In the genomic region with DNA sequence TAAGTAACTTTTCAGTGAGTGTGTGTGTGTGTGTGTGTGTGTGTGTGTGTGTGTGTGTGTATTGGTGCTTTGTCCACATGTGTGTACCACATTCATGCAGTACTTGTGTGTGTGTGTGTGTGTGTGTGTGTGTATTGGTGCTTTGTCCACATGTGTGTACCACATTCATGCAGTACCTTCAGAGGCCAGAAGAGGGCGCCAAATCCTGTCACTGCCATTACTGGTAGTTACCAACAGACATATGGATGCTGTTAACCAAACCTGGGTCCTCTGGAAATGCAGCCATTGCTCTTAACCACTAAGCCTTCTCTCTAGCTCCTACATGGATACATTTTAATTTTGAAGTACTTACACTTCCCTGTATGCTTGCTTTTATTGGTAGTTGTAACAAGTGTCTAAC, we compare ENCODE assay signal across 12 mouse cellular contexts. TPM values are rescaled to one million over a fixed set of nuclear protein-coding genes. Genes with fewer than 3 reads are reported as not detected.
DNase-seq lines count a peak whose midpoint lies in the region; ATAC-seq and TF ChIP-seq lines count a peak whose summit lies in the region.
"Not testable (repeated sequence)": the region's sequence is repeated elsewhere in the genome, so short reads cannot be mapped to it uniquely, and the experiment has no call there.
"Had no signal": no experiment of that assay in that cellular context is flagged by ENCODE, and none has a peak within 500 bp of the region (broad histone marks: within the 10 kb centered on the region; RNA-seq: fewer than 3 reads in every experiment).

No protein-coding gene starts in this region.

- not testable (repeated sequence) for H3K27ac ChIP-seq in ES-Bruce4 (ENCODE audit: insufficient read depth, low read length); left cerebral cortex, adult 2 months

- peak; percentile 15 for TF ChIP-seq CTCF in ES-Bruce4 (IDR thresholded peaks at IDR 0.05; ENCODE audit: low read depth, low read length)
- peak; percentile 39 for TF ChIP-seq CTCF in left cerebral cortex, adult 2 months (IDR thresholded peaks at IDR 0.05)

- TF ChIP-seq EP300 in ES-Bruce4 (IDR thresholded peaks at IDR 0.05; ENCODE audit: insufficient read depth, low read depth, low read length): not testable (repeated sequence)

- TF ChIP-seq POLR2A in ES-Bruce4 (IDR thresholded peaks at IDR 0.05; ENCODE audit: insufficient read depth, low read length): not testable (repeated sequence)

- H3K9ac ChIP-seq in ES-Bruce4 (ENCODE audit: low read depth, poor library complexity, severe bottlenecking): not testable (repeated sequence)

- H3K9me3 ChIP-seq in ES-Bruce4 (replicated peaks; ENCODE audit: control insufficient read depth, insufficient read depth, low read length, poor library complexity, severe bottlenecking): not testable (repeated sequence)

- not testable (repeated sequence) for H3K4me3 ChIP-seq in ES-Bruce4 (ENCODE audit: low read depth, low read length); left cerebral cortex, adult 2 months

- peak; percentile 70 for ATAC-seq in erythroid progenitor cell, adult 5-6 weeks (replicated peaks; ENCODE audit: low FRiP score, poor library complexity, severe bottlenecking)
- peak; percentile 17; the same call in 1 of the 2 replicates for ATAC-seq in megakaryocyte, adult 5-6 weeks (ENCODE audit: poor library complexity, severe bottlenecking)

- H3K36me3 ChIP-seq in ES-Bruce4 (ENCODE audit: control insufficient read depth, insufficient read depth, low read length, poor library complexity, severe bottlenecking): not testable (repeated sequence)

- H3K4me1 ChIP-seq in ES-Bruce4 (ENCODE audit: control insufficient read depth, insufficient read depth, low read length): not testable (repeated sequence)

- not testable (repeated sequence) for H3K27me3 ChIP-seq in ES-Bruce4 (ENCODE audit: control insufficient read depth, insufficient read depth, low read length, poor library complexity, severe bottlenecking)

- peak; percentile 30 to 44 for DNase-seq in adrenal gland, postnatal 36 days
- peak; percentile 54 for DNase-seq in heart, postnatal 4 days
- DNase-seq in left cerebral cortex, adult 2 months (ENCODE audit: extremely low spot score in 1 of 2, low spot score in 2 of 2): not testable (repeated sequence)
- DNase-seq in spleen, postnatal 4 days (ENCODE audit: low spot score in 2 of 2): peak; percentile 61 to 87

- intact Hi-C loops in left cerebral cortex, adult 2 months (cut with DNase I): not testable (repeated sequence)

RNA-seq across cellular contexts. Expression of a gene that starts 9.8 kb away (rescaled TPM):
- 6.5 and 8.6 TPM in 2 replicates for polyA plus RNA-seq in ES-Bruce4 (2011; ENCODE audit: insufficient read depth, insufficient read length, low read depth, missing spikeins)
- total RNA-seq in adrenal gland, postnatal 36 days (2021): 10 to 100 TPM; 48.3 to 73.2 TPM
- 58.3 and 86.9 TPM in 2 replicates for total RNA-seq in erythroid progenitor cell, adult 5-6 weeks (2015; ENCODE audit: low replicate concordance)
- total RNA-seq in erythroid progenitor cell, adult 5-6 weeks (2017; ENCODE audit: low replicate concordance): 36.6 and 37.5 TPM in 2 replicates
- total RNA-seq in heart, postnatal 4 days (2021): 10 to 100 TPM; 31.6 to 32.1 TPM
- total RNA-seq in left cerebral cortex, adult 2 months (2021): 10 to 100 TPM; 19.4 to 21.9 TPM
- total RNA-seq in megakaryocyte, adult 5-6 weeks (2015): 314 and 331 TPM in 2 replicates
- 241 and 246 TPM in 2 replicates for total RNA-seq in megakaryocyte, adult 5-6 weeks (2017)

RNA-seq across cellular contexts. Expression of a gene that starts 20.3 kb away (rescaled TPM):
- not detected in 2 replicates for polyA plus RNA-seq in ES-Bruce4 (2011; ENCODE audit: insufficient read depth, insufficient read length, low read depth, missing spikeins)
- not detected for total RNA-seq in adrenal gland, postnatal 36 days (2021)
- total RNA-seq in erythroid progenitor cell, adult 5-6 weeks (2015; ENCODE audit: low replicate concordance): not detected in 2 replicates
- 0.64 TPM in 1 of 2 replicates, not detected in the other for total RNA-seq in erythroid progenitor cell, adult 5-6 weeks (2017; ENCODE audit: low replicate concordance)
- total RNA-seq in heart, postnatal 4 days (2021): not detected
- not detected for total RNA-seq in left cerebral cortex, adult 2 months (2021)
- total RNA-seq in megakaryocyte, adult 5-6 weeks (2015): 0.07 and 0.87 TPM in 2 replicates
- 0.73 TPM in 1 of 2 replicates, not detected in the other for total RNA-seq in megakaryocyte, adult 5-6 weeks (2017)
- total RNA-seq: heart, postnatal 10 days; left cerebral cortex, adult 18-20 months had no signal
- polyA plus RNA-seq: activated CD4-positive, CD25-positive, alpha-beta regulatory T cell, adult 4 months; midbrain, embryonic 16.5 days; stomach, embryonic 14.5 days had no signal
